Mouse (Mus musculus) retina, postnatal 7 days (tissue): Measurements from ENCODE around the gene Vcp.
"Not testable (repeated sequence)": the region's sequence is repeated elsewhere in the genome, so short reads cannot be mapped to it uniquely, and the experiment has no call there.

Experiments used
- DNase-seq: peaks from one replicate; pipeline ENCODE4 v3.0.0-alpha.2; 2012; ENCODE audit warnings: low read depth, low spot score

The Vcp gene

GRCm38 (mm10) chr4:43029749-43030148 is 29.4 kb upstream of the Vcp start:
- no peak for DNase-seq

GRCm38 (mm10) chr4:43029121-43029520 is 28.8 kb upstream of the Vcp start:
- DNase-seq: no peak

- peak; percentile 90 for DNase-seq
Observed at GRCm38 (mm10) chr4:43025084-43025960, 25.0 kb upstream of the Vcp start, which contains the start of gene Pigo. Pigo (minus strand) TSS chr4:43025819.

GRCm38 (mm10) chr4:43024673-43025072 is 24.4 kb upstream of the Vcp start:
- no peak for DNase-seq

GRCm38 (mm10) chr4:43021341-43021740 is 21.0 kb upstream of the Vcp start:
- DNase-seq: no peak

- no peak for DNase-seq
Observed at GRCm38 (mm10) chr4:43020876-43021275, 20.6 kb upstream of the Vcp start.

- DNase-seq: no peak
Observed at GRCm38 (mm10) chr4:43019641-43020465, 19.5 kb upstream of the Vcp start.

- no peak for DNase-seq
Observed at GRCm38 (mm10) chr4:43019176-43019575, 18.9 kb upstream of the Vcp start.

GRCm38 (mm10) chr4:43018156-43018555 is 17.8 kb upstream of the Vcp start:
- no peak for DNase-seq

- DNase-seq: no peak
Observed at GRCm38 (mm10) chr4:43012091-43012490, 11.8 kb upstream of the Vcp start.

- peak; percentile 49 for DNase-seq
Observed at GRCm38 (mm10) chr4:43010161-43011038, 10.1 kb upstream of the Vcp start, which contains the start of gene Fancg. Fancg (minus strand) TSS chr4:43010506.

GRCm38 (mm10) chr4:43005765-43006164 is 5.5 kb upstream of the Vcp start:
- no peak for DNase-seq

- no peak for DNase-seq
Observed at GRCm38 (mm10) chr4:43004951-43005350, 4.6 kb upstream of the Vcp start.

GRCm38 (mm10) chr4:43002756-43003439 is 2.6 kb upstream of the Vcp start:
- no peak for DNase-seq

GRCm38 (mm10) chr4:43001272-43001671 is 965 bp upstream of the Vcp start:
- DNase-seq: no peak

GRCm38 (mm10) chr4:42999451-43000140 is 711 bp downstream of the Vcp start:
- peak; percentile 57 for DNase-seq

GRCm38 (mm10) chr4:42998022-42998421 is 2.3 kb downstream of the Vcp start:
- no peak for DNase-seq

- DNase-seq: no peak
Observed at GRCm38 (mm10) chr4:42988296-42988695, 12.0 kb downstream of the Vcp start.

- DNase-seq: not testable (repeated sequence)
Observed at GRCm38 (mm10) chr4:42980467-42980866, 19.8 kb downstream of the Vcp start.

- no peak for DNase-seq
Observed at GRCm38 (mm10) chr4:42978062-42978461, 22.2 kb downstream of the Vcp start.
